Mouse (Mus musculus): ENCODE data around the gene Gjd3.
"Not testable (repeated sequence)": the region's sequence is repeated elsewhere in the genome, so short reads cannot be mapped to it uniquely, and the experiment has no call there.

The Gjd3 gene

DNA sequence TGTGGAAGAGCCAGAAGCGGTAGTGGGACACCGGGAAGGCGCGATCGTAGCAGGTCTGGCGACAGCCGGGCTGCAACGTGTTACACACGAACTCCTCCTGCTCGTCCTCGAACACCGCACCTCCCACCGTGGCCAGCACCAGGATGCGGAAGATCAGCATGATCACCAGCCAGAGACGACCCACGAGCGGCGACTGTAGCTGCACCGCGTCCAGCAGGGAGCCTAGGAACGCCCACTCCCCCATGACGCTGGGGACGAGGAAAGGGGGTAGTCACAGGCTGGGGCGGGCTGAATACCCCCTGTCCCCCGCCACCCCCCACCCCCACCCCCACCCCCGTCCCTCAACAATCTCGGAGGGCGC, at the start of gene Gjd3:
Gene Gjd3 (minus strand): TSS at position 244 of the 361 bp plus-strand sequence.
- no peak for DNase-seq

DNA sequence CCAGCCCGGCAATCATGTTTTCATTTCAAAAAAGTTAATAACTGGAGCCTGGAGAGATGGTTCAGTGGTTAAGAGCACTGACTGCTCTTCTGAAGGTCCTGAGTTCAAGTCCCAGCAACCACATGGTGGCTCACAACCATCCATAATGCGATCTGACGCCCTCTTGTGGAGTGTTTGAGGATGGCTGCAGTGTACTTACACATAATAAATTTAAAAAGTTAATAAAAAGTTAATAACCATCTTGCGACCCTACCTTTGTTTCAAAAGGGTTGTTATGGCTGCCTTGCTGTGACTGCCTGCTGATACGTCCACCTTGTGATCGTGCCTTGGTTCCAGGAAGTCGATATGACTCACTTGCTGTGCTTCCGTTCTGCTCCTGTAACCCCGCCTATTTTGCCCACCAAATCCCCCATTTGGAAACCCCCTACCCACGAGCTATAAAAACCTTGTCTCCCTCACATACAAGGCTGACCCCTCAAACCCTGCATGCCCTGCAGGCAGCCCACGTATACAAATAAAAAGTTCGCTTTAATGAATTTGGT, 44.2 kb upstream of the Gjd3 start:
- DNase-seq = no peak

DNA sequence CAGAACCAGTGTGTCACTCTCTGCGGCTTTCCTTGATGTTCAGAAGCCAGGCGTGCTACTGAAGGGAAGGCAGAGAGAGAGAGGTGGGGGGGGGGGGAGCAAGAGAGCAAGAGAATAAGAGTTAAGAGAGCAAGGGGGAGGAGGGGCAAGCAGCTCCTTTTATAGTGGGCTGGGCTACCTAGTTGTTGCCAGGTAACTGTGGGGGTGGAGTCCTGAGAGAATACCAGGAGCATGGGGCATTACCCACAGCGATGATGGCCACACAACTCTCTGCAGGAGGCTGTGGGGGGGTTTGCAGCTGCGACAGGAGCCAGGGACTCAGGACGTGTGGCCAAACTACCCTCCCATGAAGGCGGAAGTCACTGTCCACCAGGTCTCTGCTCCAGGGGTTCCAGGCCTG, 43.1 kb upstream of the Gjd3 start:
- peak; percentile 47 for DNase-seq

DNA sequence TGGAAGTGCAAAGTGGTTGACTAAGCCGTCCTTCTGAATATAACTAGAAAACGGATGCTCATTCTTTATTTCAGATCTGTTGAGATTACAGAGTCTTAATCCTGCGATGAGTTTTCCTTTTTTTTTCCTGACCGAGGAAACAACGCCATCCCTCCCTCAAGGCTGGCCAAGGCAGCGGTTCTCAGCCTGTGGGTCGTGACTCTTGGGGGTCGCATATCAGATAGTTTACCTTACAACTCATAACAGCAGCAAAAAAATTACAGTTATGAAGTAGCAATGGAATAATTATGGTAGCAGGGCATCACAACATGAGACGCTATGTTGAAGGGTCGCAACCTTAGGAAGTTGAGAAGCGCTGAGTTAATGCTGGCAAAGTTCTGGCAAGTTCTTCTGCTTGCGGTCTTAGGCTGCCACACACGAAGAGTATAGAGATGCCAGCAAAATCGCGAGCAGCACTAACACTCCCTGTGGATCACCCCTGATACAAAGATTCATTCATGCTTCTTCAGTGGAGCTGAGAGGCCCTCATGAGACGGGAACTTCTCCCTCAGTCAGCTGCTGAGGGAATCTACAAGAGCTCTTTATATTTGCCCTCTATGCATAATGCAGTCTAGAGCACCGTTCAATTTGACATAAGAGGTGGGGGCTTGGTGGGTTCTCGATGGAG, 41.8 kb upstream of the Gjd3 start:
- no peak for DNase-seq

DNA sequence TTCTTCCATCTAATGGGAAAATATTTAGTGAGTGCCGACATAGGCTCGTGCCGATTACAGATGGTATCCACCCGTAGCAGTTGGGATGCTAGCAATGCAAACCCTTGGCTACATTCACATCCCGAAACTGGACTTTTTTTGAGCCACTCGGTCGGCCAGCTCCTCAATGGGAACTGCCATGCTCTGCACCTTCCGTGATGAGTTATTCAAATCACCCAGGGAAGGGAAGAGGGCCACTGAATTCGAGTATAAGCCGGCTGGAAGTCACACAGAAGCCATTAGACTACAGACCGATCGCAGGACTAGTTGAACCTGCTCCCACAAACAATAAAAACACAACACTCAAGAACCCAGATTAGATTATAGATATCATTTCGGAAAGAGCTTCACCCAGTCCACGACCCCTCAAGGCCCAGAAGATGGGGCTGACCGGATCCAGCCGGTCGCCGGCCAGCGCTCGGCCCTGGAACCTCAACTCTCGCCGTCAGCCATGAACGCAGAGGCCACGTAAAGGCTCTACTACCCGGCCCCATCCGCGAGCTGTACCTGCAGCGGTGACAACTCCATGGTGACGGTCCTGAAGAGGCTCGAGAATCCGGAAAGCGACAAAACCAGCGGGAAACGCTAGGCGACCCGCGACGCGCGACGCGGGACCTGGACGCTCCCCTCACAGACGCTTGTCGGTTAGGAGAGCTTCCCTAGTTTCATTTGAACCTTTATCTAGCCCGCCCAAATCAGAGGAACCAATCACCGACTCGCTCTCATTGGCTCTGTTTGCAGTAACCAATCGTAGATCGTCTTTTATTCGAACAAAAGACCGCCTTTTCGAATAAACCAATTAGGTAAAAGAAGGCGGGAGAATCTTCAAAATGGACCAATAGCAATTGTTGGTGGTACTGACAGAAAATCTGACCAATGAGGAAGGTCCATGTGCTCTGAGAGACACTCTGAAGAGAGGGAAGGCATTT, 41.0 kb upstream of the Gjd3 start, which contains the start of gene Top2a:
Gene Top2a (minus strand): TSS at position 690 of the 968 bp plus-strand sequence.
- DNase-seq = peak; percentile 92

DNA sequence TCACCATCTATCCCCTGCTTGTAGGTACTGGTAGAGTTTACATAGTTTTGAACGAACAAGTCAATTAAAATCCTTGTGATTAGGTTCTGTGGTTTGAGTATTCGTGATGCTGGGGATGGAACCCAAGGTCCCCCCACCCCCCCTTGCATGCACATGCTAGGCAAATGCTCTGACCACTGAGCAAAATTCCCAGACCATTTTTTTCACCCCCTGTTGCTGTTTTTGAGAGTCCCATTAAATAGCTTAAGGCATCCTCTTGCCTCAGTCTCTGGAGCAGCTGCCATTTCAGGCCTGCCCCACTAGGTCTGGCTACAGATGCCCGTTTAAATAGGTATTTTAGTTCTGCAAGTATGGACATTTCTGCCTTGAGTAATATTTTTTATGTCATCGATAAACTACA, 40.3 kb upstream of the Gjd3 start:
- DNase-seq = no peak

DNA sequence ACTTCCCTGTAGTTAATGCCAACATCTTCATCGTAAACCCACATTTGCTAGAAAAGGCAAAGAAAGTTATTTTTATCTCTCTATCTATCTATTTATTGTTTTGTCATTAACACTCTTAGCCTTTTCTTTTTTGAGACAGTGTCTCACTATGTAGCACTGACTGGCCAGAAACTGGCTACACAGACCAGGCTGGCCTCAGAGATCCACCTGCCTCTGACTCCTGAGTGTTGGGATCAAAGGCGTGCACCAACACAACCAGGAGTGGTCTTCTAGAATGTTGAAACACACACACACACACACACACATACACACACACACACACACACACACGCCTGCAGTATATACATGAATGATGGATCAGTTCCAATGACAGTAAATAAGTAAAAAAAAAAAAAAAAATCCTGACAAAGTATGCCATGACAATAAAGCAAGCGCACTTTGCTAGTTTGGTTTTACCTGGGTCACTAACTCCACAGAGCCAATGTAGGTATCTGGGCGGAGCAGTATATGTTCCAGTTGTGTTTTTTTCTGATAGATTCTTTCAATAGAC, 39.6 kb upstream of the Gjd3 start:
- no peak for DNase-seq

DNA sequence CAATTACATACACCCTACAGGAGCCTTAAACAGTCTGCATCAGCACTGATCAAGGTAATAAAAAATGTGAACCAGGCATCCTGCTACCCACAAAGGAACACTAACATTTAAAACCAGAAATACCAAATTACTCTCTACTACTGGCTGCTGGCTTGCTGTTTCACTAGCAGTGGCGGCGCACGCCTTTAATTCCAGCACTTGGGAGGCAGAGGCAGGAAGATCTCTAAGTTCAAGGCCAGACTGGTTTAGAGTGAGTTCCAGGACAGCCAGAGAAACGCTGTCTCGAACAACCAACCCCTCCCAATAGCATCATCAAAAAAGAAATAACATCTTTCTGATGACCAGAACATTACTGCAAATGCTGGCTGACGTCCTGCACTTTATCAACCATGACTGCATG, 37.0 kb upstream of the Gjd3 start:
- DNase-seq = no peak

DNA sequence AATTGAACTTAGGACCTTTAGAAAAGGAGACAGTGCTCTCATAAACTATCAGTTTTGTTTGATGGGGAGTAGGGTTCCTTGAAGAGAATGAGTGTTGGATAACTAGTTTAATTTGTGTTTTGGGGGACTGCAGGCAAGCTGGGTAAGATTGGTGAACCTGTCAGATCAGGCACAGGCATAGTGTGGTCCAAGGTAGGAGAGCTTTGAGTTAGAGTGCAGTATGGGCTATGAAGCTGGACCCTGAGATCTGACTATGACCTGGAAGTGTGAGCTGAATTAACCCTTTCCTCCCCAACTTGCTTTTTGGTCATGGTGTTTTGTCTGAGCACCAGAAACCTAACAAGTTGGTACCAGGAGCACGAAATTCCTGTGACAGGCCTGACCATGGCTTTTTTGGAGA, 31.0 kb upstream of the Gjd3 start:
- DNase-seq = no peak

DNA sequence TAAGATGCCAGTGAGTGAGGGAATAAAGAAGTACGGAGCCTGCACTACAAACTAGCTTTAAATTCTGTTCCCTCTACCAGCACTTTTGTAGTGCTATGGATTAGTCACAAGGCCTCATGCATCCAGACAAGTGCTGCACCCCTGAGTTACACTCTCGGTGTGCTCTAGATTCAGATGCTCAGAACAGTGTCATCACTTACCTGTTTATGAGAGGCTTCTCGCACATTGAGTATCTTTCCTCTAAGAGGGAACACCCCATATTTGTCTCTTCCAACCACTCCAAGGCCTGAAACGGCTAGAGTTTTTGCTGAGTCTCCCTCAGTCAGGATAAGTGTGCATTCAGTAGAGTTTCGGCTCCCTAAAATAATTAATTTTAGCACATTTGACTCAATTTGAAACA, 27.9 kb upstream of the Gjd3 start:
- DNase-seq = no peak

DNA sequence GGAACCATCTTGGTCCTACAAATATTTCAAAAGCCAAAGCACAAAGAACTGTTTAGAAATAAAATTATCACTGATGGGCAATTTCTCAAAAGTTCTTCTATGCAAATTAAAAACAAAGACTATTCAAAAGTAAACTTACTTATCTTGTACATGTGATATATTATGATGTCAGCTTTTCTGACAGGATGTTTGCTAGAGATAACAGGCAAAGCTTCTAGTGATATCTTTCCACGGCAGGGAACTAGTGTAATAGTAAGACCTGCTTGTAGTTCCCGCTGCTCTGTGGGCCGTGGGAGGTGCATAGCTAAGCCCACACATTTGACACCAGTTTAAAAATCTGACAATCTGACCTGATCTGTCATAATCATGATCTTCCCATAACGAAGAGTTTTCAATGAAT, 27.3 kb upstream of the Gjd3 start:
- DNase-seq = no peak

DNA sequence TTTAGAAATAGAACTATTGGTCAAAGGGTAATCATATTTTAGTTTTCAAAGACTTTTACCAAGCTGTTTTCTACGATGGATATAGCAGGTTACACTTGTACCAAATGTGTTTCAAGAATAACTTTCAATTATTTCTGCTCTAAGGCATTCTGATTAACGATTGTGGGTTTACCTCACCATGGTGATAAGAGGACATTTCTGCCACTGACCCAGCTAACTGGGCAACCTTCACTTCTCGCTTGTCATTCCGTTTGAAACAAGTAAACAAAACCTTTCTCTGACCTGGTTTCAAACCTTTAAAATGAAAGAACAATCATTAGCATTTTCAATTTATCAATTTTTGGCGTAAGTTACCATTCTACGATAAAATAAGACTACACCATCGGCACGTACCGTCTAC, 24.0 kb upstream of the Gjd3 start:
- DNase-seq = no peak

DNA sequence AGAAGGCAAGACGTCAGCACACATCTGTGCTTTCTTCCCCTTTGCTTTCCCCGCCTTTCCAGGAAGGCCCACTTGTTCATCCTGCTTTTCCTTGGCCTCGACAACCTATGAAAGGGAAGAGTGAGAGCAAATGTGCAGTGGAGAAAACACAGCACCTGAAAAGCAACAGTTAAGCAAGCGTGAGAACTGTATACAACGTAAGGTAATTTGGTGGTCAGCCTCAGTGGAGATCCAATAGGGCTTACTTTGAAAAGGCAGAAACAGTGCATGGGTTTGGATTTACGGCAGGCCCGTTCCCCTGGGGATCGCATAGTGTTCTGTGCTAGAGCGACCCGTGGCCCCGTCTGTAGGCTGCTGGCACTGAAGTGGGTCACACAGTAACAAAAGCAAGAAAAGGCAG, 16.4 kb upstream of the Gjd3 start:
- no peak for DNase-seq

DNA sequence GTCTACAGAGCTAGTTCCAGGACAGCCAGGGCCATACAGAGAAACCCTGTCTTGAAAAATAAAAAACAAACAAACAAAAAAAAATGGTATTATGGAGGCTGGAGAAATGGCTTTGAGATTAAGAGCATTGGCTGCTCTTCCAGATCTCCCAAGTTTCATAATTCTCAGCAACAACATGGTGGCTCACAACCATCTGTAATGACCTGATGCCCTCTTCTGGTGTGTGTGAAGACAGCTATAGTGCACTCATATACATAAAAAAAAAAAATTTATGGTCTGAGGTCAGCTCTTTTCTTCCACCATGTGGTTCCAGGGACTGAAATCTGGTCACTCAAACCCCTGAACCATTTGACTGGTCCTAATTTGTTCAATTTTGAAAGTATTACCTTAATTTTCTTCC, 16.0 kb upstream of the Gjd3 start:
- DNase-seq = no peak

DNA sequence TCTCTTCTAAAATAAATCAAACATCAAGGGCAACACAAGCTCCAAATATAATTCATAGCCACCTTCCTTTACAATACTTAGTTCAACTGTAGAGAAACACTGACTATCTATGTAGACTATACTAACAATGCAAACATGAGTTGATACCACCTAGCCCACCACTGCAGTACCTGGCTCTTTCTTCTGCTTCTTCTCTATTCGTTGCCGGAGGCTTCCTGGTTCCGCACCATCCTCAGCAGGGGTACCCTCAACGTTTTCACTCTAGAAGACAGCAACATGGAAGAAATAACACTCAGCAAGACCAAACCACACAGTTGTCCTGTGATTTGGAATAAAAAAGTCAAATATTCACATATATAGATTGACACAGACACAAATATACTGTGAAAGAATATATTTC, 14.8 kb upstream of the Gjd3 start:
- no peak for DNase-seq

DNA sequence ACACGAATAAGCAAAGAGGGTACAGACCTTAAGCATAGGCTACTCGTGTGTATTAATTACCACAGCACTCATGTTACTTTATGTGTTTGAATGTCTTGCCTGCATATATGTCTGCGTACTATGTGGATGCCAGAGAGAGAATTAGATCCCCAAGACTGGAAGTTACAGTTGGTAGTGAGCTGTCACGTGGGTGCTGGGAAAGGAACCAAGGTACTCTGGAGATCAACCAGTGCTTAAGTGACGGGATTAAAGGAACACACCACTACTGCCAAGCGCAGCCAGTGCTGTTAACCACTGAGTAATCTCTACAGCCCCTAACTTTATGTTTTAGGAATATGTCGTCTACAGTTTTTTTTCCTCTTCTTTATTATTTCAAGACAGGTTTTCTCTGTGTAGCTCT, 13.2 kb upstream of the Gjd3 start:
- no peak for DNase-seq

DNA sequence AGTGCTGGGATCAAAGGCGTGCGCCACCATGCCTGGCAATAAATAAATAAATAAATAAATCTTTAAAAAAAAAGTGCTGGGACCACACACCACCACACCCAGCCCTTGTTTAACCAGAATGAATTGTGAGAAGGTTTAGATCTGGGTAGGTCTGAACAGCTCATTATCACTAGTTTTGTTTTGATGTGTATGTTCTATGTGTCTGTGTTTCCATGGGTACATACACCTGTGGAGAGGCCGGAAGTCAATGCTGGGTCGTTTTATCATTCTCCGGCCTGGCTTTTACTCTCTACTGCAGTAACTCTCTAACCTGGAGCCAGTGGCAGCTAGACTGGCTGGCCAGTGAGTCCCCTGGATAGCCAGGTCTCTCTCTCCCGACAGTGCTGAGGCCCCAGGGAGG, 8.1 kb upstream of the Gjd3 start:
- no peak for DNase-seq

DNA sequence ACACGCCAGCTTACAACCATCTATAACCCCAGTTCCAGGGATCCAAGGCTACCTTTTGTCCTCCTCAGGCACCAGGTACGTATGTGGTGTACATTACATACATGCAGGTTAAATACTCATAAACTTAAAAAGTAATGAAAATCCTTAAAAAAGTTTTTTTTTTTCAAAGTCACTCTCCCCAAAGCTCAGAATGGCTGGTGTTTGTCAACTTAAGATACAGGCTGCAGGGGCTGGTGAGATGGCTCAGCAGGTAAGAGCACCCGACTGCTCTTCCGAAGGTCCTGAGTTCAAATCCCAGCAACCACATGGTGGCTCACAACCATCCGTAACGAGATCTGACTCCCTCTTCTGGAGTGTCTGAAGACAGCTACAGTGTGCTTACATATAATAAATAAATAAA, 5.4 kb upstream of the Gjd3 start:
- DNase-seq = not testable (repeated sequence)

DNA sequence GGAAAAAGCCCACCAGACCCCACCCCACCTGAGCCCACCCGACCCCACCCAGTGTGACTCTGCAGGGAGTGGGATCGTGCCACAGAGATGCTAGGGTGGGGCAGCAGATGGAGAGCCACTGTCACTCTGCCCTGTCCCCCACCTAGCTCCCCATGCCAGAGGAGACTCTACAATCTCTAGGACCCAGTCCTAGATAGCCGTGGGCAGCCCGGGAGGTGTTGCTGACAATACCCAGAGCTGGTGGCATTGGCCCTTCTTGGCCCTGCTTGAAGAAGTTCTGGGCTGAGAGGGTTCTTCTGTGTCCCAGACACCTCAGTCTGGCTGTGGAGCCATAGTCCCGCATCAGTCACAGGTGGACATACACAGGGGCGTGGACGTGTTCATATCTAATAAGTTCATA, 2.7 kb upstream of the Gjd3 start:
- no peak for DNase-seq

DNA sequence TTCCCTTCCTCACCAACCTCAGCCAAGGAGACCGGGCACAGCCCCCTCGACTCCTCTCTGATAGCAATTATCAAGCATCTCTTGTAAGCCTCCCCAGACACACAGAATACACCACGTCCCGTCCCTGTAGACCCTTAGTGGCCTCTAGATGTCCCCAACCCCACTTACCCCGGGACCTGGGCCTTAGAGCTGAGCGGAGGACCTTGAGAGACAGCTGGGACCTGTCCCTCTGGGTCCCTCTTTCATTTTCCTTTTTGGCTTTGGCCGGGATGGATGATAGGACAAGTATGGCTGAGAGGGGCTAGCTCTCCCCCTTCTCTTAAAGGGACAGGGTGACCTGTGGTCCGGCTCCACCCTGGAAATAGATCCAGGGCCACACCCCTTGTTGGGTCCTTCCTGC, 735 bp upstream of the Gjd3 start:
- DNase-seq = no peak

DNA sequence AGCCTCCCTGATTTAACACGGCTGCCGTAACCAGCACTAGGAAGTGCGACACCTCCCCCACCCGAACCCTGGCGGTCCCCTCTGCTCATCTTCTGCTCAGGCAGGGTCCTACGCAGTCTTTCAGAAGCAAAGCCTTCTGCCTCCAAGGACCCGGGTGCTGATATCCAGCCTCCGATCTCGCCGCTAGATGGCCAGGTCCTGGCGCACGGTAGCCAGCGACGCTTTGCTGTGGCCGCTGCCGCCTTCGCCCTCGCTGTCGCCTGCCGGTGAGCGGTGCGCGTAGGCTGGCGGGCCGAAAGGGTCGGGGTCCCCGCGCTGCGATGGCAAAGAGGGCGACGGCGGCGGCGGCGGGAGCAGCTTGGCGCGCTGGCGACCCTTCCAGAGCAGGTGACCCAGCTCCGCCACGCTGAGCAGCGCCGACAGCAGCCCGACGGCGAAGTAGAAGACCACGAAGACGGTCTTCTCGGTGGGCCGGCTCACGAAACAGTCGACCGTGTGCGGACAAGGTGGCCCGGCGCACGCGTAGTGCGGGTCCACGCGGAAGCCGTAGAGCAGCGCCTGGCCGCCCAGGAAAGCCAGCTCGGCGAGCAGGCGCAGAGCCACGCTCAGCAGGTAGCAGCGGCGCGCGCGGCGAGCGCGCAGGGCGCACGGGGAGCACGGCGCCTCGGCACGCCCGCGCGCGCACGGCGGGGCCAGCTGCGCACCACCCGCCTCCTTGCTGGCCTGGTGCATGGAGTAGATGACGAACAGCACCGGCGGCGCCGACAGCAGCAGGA, 631 bp downstream of the Gjd3 start:
- peak; percentile 58 for DNase-seq

DNA sequence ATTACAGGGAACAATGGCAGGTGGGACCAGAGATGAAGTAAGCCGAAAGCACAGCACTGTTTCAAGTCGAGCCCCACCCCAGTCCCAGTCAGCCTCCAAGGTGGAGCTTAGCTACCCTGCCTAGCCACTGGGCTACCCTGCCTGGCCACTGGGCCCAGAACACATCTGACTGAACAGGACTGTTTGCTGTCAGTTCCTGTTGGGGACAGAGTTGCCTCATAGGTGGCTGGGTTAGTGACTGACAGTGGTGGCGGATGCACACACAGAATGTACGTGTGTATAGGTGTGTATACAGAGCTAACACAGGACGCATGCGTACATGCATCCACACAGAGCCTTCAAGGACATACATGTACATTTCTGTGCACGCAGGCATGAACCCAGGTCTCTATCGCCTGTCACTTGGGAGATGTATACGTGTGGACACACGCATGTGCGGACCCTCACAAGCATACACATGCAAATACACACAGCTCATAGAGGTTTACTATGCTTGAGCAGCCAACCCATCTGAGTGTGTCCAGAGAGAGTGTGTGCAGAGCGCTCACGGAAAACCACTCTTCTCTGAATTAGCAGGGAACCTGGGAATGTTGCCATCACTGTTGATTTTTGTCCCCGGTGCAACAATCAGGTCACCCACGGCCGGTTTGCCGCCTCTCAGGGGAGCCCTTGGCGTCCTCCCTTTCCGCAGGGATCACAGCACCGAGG, 1.4 kb downstream of the Gjd3 start:
- DNase-seq = no peak

Measured in thymus, postnatal 14 days (tissue).